Mouse (Mus musculus) v-Abl transformed pro-B cells (cell line): ENCODE measurements around the gene Mtch1.

Experiments used
- in situ Hi-C, 2 experiments: fragments of 400-800 bp; cut with MboI; formaldehyde crosslinking; loops; one replicate each; pipeline ENCODE4 v1.15.1; 2025; ENCODE audit not compliant: unreplicated experiment in 2 of 2

Mtch1 gene

DNA sequence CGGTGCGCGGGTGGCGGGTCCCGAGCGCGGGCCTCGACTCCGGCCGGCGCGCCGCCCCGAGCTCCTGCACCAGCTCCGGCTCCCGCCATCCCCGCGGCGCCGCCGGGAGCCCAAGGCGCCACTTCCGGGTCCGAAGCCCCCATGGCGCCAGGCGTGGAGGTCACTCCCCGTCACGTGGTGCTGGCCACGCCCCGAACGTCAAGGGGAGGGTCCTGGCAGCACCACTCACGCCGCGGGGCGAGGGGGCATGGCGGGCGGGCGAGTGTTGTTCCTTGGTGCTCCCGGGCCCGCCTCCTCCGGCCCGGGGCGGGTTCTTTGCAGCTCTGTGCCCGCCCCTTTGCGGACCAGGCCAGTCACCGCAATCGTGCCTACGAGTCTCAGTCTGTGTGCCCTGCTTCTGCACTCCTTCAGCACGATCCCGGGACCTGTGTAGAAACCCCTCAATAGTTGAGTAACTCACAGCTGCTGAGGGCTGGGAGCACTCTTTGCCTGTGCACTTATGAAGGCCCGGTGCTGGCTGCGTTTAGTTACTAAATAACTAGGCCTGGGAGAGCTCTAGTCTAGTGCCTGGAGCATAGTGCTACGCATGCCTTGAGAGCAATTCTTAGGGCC lies at the start of gene Mtch1:
Mtch1 (minus strand) TSS at position 290 of the 612 bp plus-strand sequence.
- in situ Hi-C loops, result no loop called here

DNA sequence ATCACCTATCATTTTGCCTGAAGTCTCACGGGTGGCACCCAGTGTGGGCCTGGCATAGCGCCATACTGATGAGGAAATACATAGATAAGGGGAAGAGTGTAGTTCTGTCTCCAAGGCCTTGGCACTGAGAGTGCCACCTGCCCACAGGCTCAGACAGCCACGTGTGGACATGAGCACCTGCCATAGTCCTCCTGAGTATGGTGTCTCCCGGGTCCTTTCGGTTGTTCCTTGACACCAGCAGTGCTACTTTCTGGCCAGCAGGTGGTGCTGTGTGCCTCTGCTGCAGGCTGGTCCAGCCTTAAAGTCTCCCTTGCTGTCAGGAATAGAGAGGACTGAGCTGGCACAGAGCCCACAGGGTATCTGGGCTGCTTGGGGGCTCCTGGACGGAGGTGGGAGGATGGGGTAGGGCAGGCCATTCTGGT lies 49.1 kb upstream of the Mtch1 start:
- in situ Hi-C loops, result loop anchor here (5.0 kb wide), 2 partner anchors 40 to 95 kb away; partner anchors contain the start of gene Pim1 (in 2 of the 2)

DNA sequence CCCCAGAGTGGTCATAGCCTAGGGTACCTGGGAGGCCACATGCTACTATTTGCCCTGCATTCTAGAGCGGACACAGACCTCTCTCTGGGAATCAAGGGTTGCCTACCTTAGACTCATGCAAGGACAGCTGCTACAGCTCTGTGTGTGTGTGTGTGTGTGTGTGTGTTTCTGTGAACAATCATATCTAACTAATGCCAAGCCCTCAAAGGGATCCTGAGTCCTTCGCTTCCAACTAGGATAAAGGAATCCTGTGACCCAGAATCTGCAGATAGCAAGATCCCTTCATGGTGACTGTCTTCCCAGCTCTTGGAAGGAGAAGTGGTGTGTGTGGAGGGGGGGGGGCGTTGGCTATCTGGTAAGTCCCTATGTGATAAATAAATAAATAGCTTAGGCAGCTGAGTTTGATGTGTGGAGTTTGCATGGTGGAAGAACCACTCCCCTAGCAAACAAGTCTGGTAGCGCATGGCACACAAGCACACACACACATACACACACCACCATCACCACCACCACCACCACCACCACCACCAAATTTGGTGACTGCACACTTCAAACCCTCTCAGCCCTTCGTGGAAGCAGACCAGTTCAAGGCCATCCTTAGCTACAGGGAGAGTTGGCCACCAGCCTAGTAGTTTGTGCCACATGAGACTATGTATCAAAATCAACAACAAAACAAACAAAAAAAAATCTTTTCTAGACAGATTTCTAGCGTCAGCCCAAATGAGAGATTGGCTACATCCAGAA lies 48.5 kb upstream of the Mtch1 start:
- in situ Hi-C loops, result loop anchor here (5.0 kb wide), 2 partner anchors 41 to 96 kb away; partner anchors contain the start of gene Pim1 (in 2 of the 2)

DNA sequence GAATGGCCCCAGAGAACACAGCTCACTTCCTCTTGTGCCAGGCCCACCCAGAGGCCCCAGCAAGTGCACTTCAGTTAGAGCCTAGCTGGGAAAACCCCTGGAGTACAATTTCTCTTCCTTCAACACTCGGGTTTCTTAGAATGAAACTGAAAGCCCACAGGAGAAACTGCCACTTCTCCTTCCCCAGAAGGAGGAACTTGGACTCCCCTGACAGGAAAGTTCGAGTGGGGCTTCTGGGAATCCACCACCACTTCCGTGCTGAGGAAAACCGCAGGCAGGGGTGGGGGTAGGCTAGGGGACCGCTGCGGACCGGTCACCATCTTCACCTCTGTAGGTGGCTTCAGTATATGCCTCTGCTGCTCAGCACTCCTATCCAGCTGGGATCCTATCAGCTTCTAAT lies 47.6 kb upstream of the Mtch1 start:
- in situ Hi-C loops, result loop anchor here (5.0 kb wide), 2 partner anchors 42 to 97 kb away; partner anchors contain the start of gene Pim1 (in 2 of the 2)

DNA sequence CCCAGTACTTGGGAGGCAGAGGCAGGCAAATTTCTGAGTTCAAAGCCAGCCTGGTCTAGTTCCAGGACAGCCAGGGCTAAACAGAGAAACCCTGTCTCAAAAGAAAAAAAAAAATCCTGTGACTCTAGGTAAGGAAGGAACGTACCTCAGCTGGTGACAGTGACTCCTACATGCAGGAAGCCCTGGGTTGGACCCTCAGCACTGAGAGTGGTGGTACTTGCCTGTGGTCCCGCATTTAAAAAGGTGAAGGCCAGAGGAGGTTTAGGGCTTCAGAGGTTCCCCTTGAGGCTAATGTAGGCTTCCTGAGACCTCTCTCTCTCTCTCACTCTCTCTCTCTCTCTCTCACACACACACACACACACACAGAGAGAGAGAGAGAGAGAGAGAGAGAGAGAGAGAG lies 47.0 kb upstream of the Mtch1 start:
- in situ Hi-C loops, result loop anchor here (5.0 kb wide), 2 partner anchors 43 to 98 kb away; partner anchors contain the start of gene Pim1 (in 2 of the 2)

DNA sequence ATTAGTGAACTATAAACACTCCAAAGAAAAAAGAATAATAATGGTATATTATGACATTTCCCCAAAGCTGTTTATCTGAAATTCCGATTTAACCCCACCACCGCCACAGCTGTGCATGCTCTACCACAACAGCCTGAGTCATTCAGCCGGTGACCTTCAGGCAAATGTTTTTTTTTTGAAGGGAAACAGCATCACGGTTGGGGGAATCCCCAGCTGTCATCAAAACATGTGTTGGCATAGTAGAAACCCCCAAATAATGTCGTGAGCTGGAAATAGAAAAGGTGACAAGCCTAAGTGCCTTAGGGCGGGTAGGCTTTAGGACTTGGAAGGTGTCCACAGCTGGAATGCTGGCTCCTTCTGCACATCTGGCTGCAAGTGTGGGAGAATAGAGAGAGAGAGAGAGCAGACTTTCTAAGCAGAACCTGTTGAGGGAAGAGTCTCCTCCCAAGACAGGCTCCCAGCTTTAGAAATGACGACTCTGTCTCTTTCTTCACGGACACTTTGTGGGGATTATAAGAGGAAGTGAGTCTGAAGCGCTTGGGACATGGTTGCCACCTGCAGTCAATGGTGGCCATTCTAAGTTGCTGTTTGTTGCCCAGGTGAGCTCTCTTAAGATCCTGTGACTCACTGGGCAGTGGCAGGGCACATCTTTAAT lies 46.5 kb upstream of the Mtch1 start:
- in situ Hi-C loops, result no loop called here

DNA sequence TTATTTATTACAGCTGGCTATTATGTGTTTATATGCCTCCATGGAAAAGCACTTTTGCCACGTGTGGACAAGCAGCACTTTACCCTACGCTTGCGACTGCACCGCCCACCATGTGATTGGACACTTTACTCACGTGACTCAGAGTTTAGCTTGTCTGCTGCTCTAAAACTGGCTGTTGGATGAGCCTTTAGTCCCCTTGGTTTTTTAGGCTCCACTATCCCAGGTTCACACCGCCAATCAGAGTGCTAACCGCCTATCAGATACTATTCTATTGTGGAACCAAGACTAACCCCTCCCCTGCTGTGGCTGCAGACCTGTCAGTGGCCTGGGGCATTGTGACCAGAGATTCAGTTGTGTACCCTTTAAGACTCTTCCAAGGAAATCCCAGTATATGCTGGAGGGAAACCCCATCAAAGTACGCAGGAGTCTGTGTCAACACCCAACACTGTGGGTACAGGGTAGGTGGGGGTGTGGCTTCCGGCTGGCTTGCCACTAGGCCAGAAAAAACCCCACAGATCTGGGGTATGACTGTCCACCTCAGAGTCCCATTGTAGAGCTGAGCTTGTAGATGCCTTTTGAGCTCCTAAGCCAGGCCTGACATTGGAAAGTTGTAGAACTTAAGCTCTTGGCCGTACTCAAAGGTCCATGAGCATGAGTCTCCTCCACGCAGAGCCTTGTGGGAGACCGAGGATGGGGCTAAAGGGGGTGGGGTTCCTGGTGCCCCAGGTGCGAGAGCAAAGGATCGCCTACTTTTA lies 45.8 kb upstream of the Mtch1 start:
- in situ Hi-C loops, result no loop called here

DNA sequence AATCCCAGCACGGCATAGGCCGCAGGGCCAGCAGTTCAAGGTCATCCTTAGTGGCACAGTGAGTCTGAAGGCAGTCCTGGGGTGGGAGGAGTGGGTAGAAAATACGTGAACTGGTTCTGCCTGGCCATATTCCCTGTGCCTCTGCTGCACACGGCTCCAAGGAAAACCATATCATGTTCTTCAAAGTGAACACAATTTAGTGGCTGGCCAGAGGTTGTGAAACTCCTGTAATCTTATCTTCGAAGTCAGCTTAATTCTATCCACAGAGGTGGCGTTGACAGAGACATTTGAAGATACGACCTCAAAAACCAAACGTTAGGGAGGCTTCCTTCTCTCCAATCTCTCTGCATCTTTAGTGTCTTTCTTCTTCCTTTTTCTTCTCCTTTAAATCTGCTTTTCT lies 43.5 kb upstream of the Mtch1 start:
- in situ Hi-C loops, result no loop called here

DNA sequence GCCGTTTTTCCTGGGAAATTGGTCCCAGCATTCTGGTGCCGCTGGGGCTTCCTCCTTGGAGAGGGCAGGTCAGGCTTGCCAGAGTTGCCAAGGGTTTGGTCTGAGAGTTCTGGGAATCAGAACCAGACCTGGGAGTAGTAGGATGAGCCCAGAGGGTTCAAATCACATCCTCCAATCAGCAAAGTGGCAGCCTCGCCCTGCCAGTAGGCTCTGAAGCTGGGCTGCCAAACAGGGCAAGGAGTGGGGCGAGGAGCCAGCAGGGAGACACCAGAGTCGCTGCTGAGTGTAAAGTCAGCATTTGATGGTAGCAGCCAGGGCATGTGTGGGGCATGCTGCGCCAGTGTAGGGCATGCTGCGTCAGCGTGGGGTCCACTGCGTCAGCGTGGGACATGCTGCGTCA lies 41.2 kb upstream of the Mtch1 start:
- in situ Hi-C loops, result loop anchor here (10.0 kb wide), 1 partner anchor 496 kb away; no protein-coding TSS in a partner anchor

DNA sequence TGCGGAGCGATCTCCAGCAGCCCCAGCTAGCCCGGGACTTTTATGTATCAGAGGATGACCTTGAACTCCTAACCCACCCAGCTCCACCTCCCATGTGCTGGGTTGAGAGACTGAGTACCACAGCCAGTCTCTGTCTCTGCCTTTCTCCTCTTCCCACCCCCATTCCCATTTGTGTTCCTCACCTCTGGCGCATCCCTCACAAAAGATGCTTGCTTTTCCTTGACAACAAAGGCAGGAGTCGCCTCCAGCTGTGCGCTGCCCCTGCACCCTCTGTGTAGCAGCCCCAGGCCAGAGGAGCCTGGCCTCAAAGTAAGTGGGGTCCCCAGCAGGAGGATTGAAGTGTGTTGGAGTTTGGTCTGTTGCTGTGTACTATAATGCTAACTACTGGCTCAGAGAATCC lies 38.0 kb upstream of the Mtch1 start:
- in situ Hi-C loops, result loop anchor here (10.0 kb wide), 1 partner anchor 499 kb away; no protein-coding TSS in a partner anchor

DNA sequence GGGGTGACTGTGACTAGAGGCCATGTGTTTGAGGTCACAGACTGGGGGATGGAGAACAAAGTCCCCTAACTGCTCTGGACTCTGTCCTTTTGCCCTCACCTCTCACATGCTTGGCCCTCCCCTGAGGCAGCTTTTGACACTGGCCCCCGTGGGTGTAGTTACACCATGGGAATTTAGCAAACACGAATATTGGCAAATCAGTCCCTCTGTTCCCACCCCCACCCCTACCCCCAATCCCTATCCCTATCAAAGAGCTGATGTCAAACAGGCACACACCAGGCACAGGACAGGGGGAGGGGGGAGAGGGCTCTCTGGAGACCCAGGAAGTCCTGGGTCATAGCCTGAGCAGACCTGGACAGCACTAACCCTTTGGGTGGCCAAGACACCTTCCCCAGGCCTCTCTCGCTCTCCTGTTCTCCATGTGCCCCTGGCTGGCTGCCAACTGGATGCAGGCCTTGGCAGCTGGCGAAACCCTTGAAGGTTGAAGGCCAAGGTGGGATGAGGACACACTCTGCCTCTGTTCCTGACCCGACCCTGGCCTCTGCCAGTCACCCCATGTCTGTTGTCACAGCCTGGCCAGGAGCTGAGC lies 37.2 kb upstream of the Mtch1 start:
- in situ Hi-C loops, result loop anchor here (5.0 to 10.0 kb wide), 2 partner anchors 127 to 500 kb away; no protein-coding TSS in a partner anchor

DNA sequence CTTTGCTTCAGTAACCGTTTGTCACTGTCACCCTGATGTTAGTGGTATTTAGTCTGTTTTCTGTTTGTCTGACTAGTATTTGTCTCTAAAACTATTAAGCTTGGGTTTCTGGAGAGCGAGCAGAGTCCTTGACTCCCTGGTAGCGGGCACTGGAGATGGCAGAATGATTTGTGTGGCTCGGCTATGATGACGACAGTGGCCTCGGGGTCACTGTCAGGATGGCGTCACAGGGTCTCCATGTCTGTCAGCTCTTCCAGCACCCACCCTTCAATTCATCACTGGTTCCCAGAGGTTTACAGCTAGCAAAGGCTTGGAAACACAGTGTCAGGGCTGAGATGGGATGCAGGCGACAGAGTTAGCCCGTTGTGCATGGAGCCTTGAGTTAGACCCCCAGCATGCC lies 36.2 kb upstream of the Mtch1 start:
- in situ Hi-C loops, result loop anchor here (5.0 to 10.0 kb wide), 2 partner anchors 128 to 501 kb away; no protein-coding TSS in a partner anchor

DNA sequence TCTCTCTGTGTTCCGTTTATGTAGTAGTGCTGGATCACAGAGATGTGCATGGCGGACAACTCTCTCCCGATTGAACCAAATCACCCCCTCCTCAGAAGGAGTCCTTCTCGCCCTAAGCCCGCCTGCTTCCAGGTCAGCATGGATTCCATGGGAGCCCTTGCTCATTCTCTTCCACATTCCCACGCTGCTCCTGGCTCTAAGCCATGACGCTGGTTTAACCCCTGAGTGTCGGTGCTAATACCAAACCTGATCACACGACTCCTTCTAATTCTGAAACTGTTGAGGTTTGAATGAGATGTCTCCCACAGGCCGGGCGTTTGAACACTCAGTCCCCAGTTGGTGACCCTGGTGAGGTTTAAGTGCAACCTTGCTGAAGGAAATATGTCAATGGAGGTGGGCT lies 34.7 kb upstream of the Mtch1 start:
- in situ Hi-C loops, result loop anchor here (5.0 to 10.0 kb wide), 2 partner anchors 130 to 502 kb away; no protein-coding TSS in a partner anchor

DNA sequence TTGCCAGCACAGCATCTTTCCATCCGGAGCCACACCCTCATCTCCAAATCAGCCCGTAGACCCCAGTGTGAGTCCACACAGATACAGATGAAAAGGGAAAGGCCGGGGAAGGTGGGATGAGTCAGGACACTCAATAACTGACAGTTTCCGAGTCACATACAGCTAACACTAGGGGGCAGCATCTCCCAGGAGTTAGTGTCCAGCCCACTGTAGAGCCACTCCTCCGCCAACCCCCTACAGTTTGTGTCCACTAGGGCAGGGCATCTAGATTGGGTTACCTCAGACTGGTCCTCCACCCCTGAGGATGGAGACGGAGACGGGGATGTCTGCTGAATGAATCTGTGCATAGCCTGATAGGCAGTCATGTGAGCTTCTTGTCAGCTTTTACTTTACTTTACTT lies 33.7 kb upstream of the Mtch1 start:
- in situ Hi-C loops, result loop anchor here (5.0 to 10.0 kb wide), 2 partner anchors 131 to 503 kb away; no protein-coding TSS in a partner anchor

DNA sequence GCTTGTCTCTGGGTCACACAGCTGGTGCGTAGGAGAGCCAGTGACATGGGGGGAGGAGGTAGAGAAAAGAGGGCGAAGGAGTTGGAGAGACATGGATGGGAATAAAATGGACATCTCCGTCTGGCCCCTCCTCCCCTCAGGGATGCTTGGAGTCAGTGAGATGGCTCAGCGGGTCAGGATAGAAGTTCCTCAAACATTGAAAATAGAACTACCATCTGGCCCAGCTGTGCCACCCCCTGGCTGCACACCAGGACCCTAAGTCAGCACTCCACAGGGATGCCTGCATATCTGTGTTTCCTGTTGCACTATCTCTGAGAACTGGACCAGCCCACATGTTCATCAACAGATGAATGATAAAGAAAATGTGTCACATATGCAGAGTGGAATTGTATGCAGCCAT lies 32.5 kb upstream of the Mtch1 start:
- in situ Hi-C loops, result loop anchor here (5.0 to 10.0 kb wide), 2 partner anchors 132 to 505 kb away; no protein-coding TSS in a partner anchor

DNA sequence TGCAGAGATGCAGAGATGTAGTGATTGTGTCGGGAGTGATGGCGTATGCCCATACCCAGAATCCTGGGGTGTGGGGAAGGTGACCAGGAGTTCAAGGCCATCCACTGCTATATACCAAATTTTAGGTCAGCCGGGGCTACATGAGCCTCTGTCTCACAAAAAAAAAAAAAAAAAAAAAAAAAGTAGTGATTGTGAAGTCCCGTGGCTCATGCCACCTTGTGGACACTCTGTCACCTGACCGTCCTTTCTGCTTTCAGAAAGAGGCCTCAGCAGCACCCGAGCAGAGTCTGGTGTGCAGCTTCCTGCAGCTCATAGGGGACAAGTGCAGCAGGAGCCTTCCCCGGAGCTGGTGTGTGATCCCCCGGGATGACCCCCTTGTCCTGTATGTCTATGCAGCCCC lies 30.3 kb upstream of the Mtch1 start:
- in situ Hi-C loops, result no loop called here

DNA sequence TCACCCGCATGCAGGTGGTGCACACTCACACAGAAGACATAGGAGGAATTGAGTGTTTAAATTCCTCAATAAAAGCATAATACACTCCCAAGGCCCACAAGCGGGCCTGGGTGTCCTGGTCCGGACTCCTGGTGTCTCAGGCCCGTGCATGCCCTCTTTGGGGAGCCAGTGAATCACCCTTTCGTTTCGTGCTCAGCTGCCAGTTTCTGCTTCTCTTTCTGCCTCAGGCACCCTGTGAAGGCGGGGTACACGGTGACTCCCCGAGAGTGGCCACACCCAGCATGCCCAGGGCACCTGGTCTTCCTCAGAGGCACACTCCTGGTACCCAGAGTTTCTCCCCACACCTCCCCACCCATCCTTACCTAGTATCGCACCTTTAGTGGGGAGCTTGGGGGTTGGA lies 28.1 kb upstream of the Mtch1 start:
- in situ Hi-C loops, result no loop called here

DNA sequence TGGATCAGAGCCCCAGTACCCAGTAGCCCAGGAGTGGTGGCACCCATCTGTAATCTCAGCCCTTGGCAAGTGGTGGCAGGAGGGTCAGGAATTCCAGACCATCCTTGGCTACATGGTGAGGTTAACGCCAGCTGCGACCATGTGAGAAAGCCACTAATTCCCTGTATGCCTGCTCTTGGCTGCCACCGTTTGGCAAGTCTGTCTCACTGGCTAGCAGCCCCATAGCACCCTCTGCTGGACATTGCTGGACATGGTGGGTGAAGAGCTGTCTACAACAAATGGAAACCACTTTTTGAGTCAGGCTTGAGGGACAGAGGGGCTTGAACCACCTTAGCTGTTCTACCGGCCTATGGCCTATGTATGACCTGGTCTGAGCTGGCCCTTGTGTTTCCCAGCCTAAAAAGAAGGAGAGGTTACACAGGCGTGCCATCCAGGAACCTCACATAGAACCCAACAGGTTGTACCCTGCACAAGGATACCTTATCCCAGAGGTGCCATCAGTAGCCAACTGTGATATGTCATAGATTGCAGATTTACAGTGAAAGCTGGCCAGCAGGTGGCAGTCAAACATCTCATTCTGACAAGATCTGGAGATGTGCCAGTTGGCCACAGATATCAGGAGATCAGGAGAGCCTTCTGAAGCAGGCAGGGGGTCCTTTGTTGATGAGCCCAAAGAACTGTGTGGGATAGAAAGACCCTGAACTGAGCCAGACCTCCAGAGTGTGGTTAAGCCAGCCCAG lies 23.4 kb upstream of the Mtch1 start:
- in situ Hi-C loops, result loop anchor here (5.0 to 25.0 kb wide), 3 partner anchors 194 to 684 kb away; partner anchors contain the start of genes Mapk14 (in 1 of the 2), Slc26a8 (in 1 of the 2) and Srsf3 (in 1 of the 2)

DNA sequence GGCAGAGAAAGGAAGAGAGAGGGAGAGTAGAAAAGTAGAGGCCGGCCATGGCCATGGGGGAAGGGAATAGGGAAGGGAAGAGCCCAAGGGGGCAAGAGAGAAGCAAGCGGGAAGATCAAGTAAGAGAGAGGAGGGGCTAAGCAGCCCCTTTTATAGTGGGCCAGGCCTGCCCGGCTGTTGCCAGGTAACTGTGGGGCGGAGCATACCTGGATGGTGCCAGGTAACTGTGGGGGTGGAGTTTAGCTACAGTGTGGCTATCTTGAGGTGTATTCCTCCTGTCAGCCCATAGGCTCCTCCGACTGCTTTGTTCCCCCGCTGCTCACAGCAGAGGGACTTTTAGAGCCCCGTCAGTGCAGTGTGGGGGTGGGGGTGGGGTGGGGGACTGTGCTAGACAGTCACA lies 21.0 kb upstream of the Mtch1 start:
- in situ Hi-C loops, result loop anchor here (5.0 to 25.0 kb wide), 6 partner anchors 66 to 681 kb away; partner anchors contain the start of genes Ppil1 (in 2 of the 2), Srsf3 (in 2 of the 2), Mapk14 (in 1 of the 2) and Slc26a8 (in 1 of the 2)
